Mouse (Mus musculus) kidney, postnatal 0 days (tissue): ENCODE data around the gene Olfr1106. TPM values are rescaled to one million over a fixed set of nuclear protein-coding genes. Genes with fewer than 3 reads are reported as not detected.

Experiments
- ATAC-seq: fragments of 200-750 bp; cut with Nextera tagmentation; replicated peaks from 2 replicates; pipeline ENCODE4 v1.8.0; 2017; ENCODE audit warnings: low read depth, moderate number of reproducible peaks, moderate TSS enrichment, moderate library complexity; ENCODE audit not compliant: low FRiP score
- DNase-seq: peaks from one replicate; pipeline ENCODE4 v3.0.0-alpha.2; 2016; ENCODE audit warnings: low spot score
- H3K27ac ChIP-seq: fragments of 300-500 bp; sonication (generic); 2 replicates; pipeline ENCODE4 v1.5.1; 2014; ENCODE audit warnings: mild to moderate bottlenecking
- H3K27me3 ChIP-seq: fragments of 300-500 bp; sonication (generic); 2 replicates; pipeline ENCODE4 v1.6.1; 2014; ENCODE audit warnings: low read length, mixed read lengths; ENCODE audit not compliant: insufficient read depth
- H3K36me3 ChIP-seq: fragments of 300-500 bp; sonication (generic); 2 replicates; pipeline ENCODE4 v1.6.1; 2014; ENCODE audit warnings: low read length, mixed read lengths; ENCODE audit not compliant: insufficient read depth
- H3K4me1 ChIP-seq: fragments of 300-500 bp; sonication (generic); replicated peaks from 2 replicates; pipeline ENCODE4 v1.6.1; 2014; ENCODE audit warnings: antibody characterized with exemption, low read length, mixed read lengths; ENCODE audit not compliant: insufficient read depth
- H3K4me2 ChIP-seq: fragments of 300-500 bp; sonication (generic); 2 replicates; pipeline ENCODE4 v1.6.1; 2014; ENCODE audit warnings: mild to moderate bottlenecking, low read length, moderate library complexity, mixed read lengths
- H3K4me3 ChIP-seq: fragments of 300-500 bp; sonication (generic); replicated peaks from 2 replicates; pipeline ENCODE4 v1.5.1; 2014; ENCODE audit warnings: low read depth, low read length
- H3K9ac ChIP-seq: fragments of 300-500 bp; sonication (generic); 2 replicates; pipeline ENCODE4 v1.6.1; 2014; ENCODE audit warnings: low read depth, low read length
- H3K9me3 ChIP-seq: fragments of 300-500 bp; sonication (generic); replicated peaks from 2 replicates; pipeline ENCODE4 v1.6.1; 2016; ENCODE audit warnings: low read length, inconsistent platforms, mixed read lengths
- CTCF ChIP-seq: IDR thresholded peaks from 2 replicates; pipeline ENCODE4 v1.5.1; 2016; ENCODE audit warnings: antibody characterized with exemption, low read depth, mild to moderate bottlenecking, moderate library complexity
- WGBS: fragments of 180-500 bp; shearing (Covaris S2); extraction: QIAGEN DNeasy Blood & Tissue Kit; methylation state at CpG from one replicate; pipeline ENCODE4 v1.1.7; 2014; 5-methylcytosine and 5-hydroxymethylcytosine counted together
- polyA plus RNA-seq: library from polyadenylated mRNA; unstranded; fragments of >200 nt; fragmentation: Nextera tagmentation; extraction: Ambion mirVana; gene quantifications from 2 replicates; pipeline ENCODE4 v1.2.1, GENCODE M21; 2015

Olfr1106 gene
- polyA plus RNA-seq: not detected in 2 replicates

DNA sequence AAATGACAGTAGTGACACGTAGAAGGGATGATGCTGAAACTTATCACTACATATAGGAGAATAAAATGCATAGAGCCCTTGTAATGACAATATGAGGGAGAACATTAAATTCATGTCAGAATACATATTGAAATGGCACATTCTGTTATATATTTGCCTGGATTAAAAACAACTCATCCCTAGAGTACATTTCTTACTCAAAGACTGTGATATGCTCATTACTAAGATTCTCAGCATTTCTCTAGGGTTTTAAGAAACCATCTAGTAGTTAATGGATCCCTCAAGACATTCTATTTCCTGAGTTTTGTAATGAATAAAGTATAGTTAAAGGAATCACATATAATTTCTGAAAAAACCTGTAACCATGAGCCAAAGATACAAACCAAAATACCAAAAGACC lies at the start of gene Olfr1106:
TSS of gene Olfr1106 (minus strand) at position 101 of the 400 bp plus-strand sequence.
- H3K4me3 ChIP-seq: no peak within 1 kb of the TSS
- no peak within 1 kb of the TSS for H3K27ac ChIP-seq
- ATAC-seq: no peak
- no peak within 1 kb of the TSS for H3K9ac ChIP-seq
- H3K36me3 ChIP-seq: no peaks in the 10 kb centered on the region
- DNase-seq: no peak
- no peak within 1 kb of the TSS for H3K4me2 ChIP-seq
- H3K27me3 ChIP-seq: no peaks in the 10 kb centered on the region
- 76% methylated on average over 1 of the region's 1 CpGs for WGBS
- H3K9me3 ChIP-seq: no peaks in the 10 kb centered on the region
- H3K4me1 ChIP-seq: no peaks in the 10 kb centered on the region
- TF ChIP-seq CTCF: no peak

DNA sequence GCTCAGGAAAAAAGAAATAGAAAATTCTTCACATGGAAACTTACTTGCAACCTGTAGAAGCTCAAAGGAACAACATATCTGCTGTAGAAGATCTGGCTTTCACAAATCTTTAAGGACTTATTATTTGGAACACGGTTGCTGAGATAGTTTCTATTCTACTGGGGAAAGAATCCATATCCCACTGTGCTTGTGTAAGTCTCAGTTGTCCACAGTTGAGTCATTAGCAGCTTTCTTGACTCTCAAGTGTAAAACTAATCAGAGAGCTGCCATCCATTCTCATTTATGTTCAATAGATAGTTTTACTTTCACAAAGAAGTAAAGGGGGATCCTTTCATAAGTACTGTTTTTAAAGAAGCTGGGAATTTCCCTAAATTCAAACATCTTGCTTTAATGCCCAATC lies 43.8 kb upstream of the Olfr1106 start, which contains the start of gene Olfr1109:
TSS of gene Olfr1109 (minus strand) at position 101 of the 400 bp plus-strand sequence.
- no peak within 1 kb of the TSS for H3K27ac ChIP-seq
- H3K9me3 ChIP-seq: no peaks in the 10 kb centered on the region
- 69% methylated on average over 1 of the region's 1 CpGs for WGBS
- DNase-seq (no peak), ATAC-seq (no peak)
- no peak within 1 kb of the TSS for H3K4me3 ChIP-seq
- no peaks in the 10 kb centered on the region for H3K27me3 ChIP-seq
- H3K4me1 ChIP-seq: no peaks in the 10 kb centered on the region
- TF ChIP-seq CTCF: no peak
- H3K9ac ChIP-seq: no peak within 1 kb of the TSS
- H3K36me3 ChIP-seq: no peaks in the 10 kb centered on the region
- H3K4me2 ChIP-seq: no peak within 1 kb of the TSS

- no peaks in the 10 kb centered on the region for H3K4me1 ChIP-seq
- no peak within 1 kb of the TSS for H3K4me3 ChIP-seq
- 84% methylated on average over 1 of the region's 1 CpGs for whole genome bisulfite sequencing
- no peak for TF ChIP-seq CTCF
- H3K9ac ChIP-seq: no peak within 1 kb of the TSS
- ATAC-seq (no peak), DNase-seq (no peak)
- H3K27ac ChIP-seq: no peak within 1 kb of the TSS
- H3K36me3 ChIP-seq: no peaks in the 10 kb centered on the region
- H3K9me3 ChIP-seq: no peaks in the 10 kb centered on the region
- no peaks in the 10 kb centered on the region for H3K27me3 ChIP-seq
- no peak within 1 kb of the TSS for H3K4me2 ChIP-seq
These were observed 23.6 kb upstream of the Olfr1106 start, which contains the start of gene Olfr1107 for GRCm38 (mm10) chr2:87075717-87076116. TSS of gene Olfr1107 (minus strand) at chr2:87075817.

- no peaks in the 10 kb centered on the region for H3K36me3 ChIP-seq
- no peak within 1 kb of the TSS for H3K4me2 ChIP-seq
- no peak within 1 kb of the TSS for H3K9ac ChIP-seq
- no peak within 1 kb of the TSS for H3K27ac ChIP-seq
- no peak for TF ChIP-seq CTCF
- ATAC-seq: no peak
- H3K27me3 ChIP-seq: no peaks in the 10 kb centered on the region
- no peaks in the 10 kb centered on the region for H3K9me3 ChIP-seq
- no peak within 1 kb of the TSS for H3K4me3 ChIP-seq
- no peaks in the 10 kb centered on the region for H3K4me1 ChIP-seq
- DNase-seq: no peak
These were observed 15.6 kb downstream of the Olfr1106 start, which contains the start of gene Olfr1105 for GRCm38 (mm10) chr2:87036431-87036830. TSS of gene Olfr1105 (minus strand) at chr2:87036531.

- ATAC-seq (no peak), DNase-seq (no peak)
- Histone ChIP-seq H3K9me3 (no peaks in the 10 kb centered on the region), H3K4me1 (no peaks in the 10 kb centered on the region), H3K27me3 (no peaks in the 10 kb centered on the region), H3K27ac (no peak within 1 kb of the TSS), H3K4me3 (no peak within 1 kb of the TSS), H3K36me3 (no peaks in the 10 kb centered on the region), H3K9ac (no peak within 1 kb of the TSS), H3K4me2 (no peak within 1 kb of the TSS)
- TF ChIP-seq CTCF: no peak
- 62% methylated on average over 1 of the region's 1 CpGs for WGBS
These were observed 25.1 kb downstream of the Olfr1106 start, which contains the start of gene Olfr1104 for GRCm38 (mm10) chr2:87026980-87027379. TSS of gene Olfr1104 (minus strand) at chr2:87027080.

DNA sequence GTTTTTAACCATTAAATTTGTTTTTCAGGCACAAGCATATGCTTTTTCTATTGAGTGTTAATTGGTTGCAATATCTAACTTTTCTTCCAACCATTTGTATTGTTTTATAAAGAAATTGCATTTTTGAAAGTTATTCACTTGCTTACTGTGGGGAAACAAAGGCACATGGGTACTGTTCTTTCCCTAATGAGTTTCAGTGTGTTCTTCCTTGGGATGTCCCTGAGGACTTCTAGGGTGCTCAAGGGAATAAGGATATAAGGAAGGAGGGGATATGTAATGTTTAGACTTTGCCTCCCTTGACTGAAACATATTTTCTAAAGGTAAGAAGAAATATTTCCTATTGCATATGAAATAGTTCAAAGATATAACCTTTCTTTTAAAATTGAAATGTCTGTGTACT lies 54.0 kb downstream of the Olfr1106 start, which contains the start of gene Olfr1102:
TSS of gene Olfr1102 (plus strand) at position 301 of the 400 bp plus-strand sequence.
- no peak within 1 kb of the TSS for H3K9ac ChIP-seq
- H3K4me3 ChIP-seq: no peak within 1 kb of the TSS
- H3K36me3 ChIP-seq: no peaks in the 10 kb centered on the region
- no peak for TF ChIP-seq CTCF
- H3K27ac ChIP-seq: no peak within 1 kb of the TSS
- H3K27me3 ChIP-seq: no peaks in the 10 kb centered on the region
- H3K9me3 ChIP-seq: no peaks in the 10 kb centered on the region
- DNase-seq: no peak
- no peak for ATAC-seq
- no peak within 1 kb of the TSS for H3K4me2 ChIP-seq
- no peaks in the 10 kb centered on the region for H3K4me1 ChIP-seq

Other genes starting within 250 kb of the Olfr1106 start
- not detected in 2 replicates for gene Olfr141, start 242.3 kb downstream of the Olfr1106 start, polyA plus RNA-seq
- not detected in 2 replicates for gene Olfr1094, start 227.6 kb downstream of the Olfr1106 start, polyA plus RNA-seq
- not detected in 2 replicates for gene Olfr1095, start 200.6 kb downstream of the Olfr1106 start, polyA plus RNA-seq
- gene Gm13723, start 177.5 kb downstream of the Olfr1106 start, polyA plus RNA-seq: not detected in 2 replicates
- gene Olfr1097, start 160.1 kb downstream of the Olfr1106 start, polyA plus RNA-seq: not detected in 2 replicates
- gene Olfr1098, start 127.7 kb downstream of the Olfr1106 start, polyA plus RNA-seq: not detected in 2 replicates
- not detected in 2 replicates for gene Olfr1099, start 91.6 kb downstream of the Olfr1106 start, polyA plus RNA-seq
- gene Olfr1100, start 72.3 kb downstream of the Olfr1106 start, polyA plus RNA-seq: not detected in 2 replicates
- not detected in 2 replicates for gene Olfr1101, start 61.1 kb downstream of the Olfr1106 start, polyA plus RNA-seq
- gene Olfr1102, start 53.9 kb downstream of the Olfr1106 start, polyA plus RNA-seq: not detected in 2 replicates
- gene Olfr1104, start 25.2 kb downstream of the Olfr1106 start, polyA plus RNA-seq: not detected in 2 replicates
- not detected in 2 replicates for gene Olfr1105, start 15.7 kb downstream of the Olfr1106 start, polyA plus RNA-seq
- not detected in 2 replicates for gene Olfr1107, start 23.5 kb upstream of the Olfr1106 start, polyA plus RNA-seq
- gene Olfr1109, start 43.7 kb upstream of the Olfr1106 start, polyA plus RNA-seq: not detected in 2 replicates
- not detected in 2 replicates for gene Olfr259, start 62.3 kb upstream of the Olfr1106 start, polyA plus RNA-seq
- gene Olfr1110, start 88.0 kb upstream of the Olfr1106 start, polyA plus RNA-seq: not detected in 2 replicates
- not detected in 2 replicates for gene Olfr1111, start 100.4 kb upstream of the Olfr1106 start, polyA plus RNA-seq
- gene Olfr1112, start 135.5 kb upstream of the Olfr1106 start, polyA plus RNA-seq: not detected in 2 replicates
- gene Olfr1113, start 156.7 kb upstream of the Olfr1106 start, polyA plus RNA-seq: not detected in 2 replicates
- gene Olfr1115, start 195.7 kb upstream of the Olfr1106 start, polyA plus RNA-seq: not detected in 2 replicates
- not detected in 2 replicates for gene Olfr1116, start 215.3 kb upstream of the Olfr1106 start, polyA plus RNA-seq